Mouse (Mus musculus) neural tube, embryonic 11.5 days (tissue): ENCODE measurements around the gene Unc13d. TPM values are rescaled to one million over a fixed set of nuclear protein-coding genes. Genes with fewer than 3 reads are reported as not detected.

ENCODE experiments used
- ATAC-seq: fragments of 200-750 bp; cut with Nextera tagmentation; 2 replicates; pipeline ENCODE4 v1.8.0; 2017; ENCODE audit warnings: moderate number of reproducible peaks, mild to moderate bottlenecking, moderate TSS enrichment, moderate library complexity; ENCODE audit not compliant: insufficient read depth, low FRiP score, low TSS enrichment
- DNase-seq: peaks from one replicate; pipeline ENCODE4 v3.0.0-alpha.2; 2015; ENCODE audit warnings: low spot score
- H3K27ac ChIP-seq: fragments of 300-500 bp; sonication (generic); 2 replicates; pipeline ENCODE4 v1.5.1; 2014; ENCODE audit warnings: low read depth, mild to moderate bottlenecking, low read length
- H3K27me3 ChIP-seq: fragments of 300-500 bp; sonication (generic); 2 replicates; pipeline ENCODE4 v1.6.1; 2014; ENCODE audit warnings: mild to moderate bottlenecking, low read length, mixed read lengths; ENCODE audit not compliant: control insufficient read depth, insufficient read depth
- H3K36me3 ChIP-seq: fragments of 300-500 bp; sonication (generic); 2 replicates; pipeline ENCODE4 v1.6.1; 2014; ENCODE audit warnings: mild to moderate bottlenecking, low read length, moderate library complexity, mixed read lengths; ENCODE audit not compliant: control insufficient read depth, insufficient read depth
- H3K4me1 ChIP-seq: fragments of 300-500 bp; sonication (generic); 2 replicates; pipeline ENCODE4 v1.6.1; 2014; ENCODE audit warnings: low read length, mixed read lengths; ENCODE audit not compliant: control insufficient read depth, insufficient read depth
- H3K4me2 ChIP-seq: fragments of 300-500 bp; sonication (generic); 2 replicates; pipeline ENCODE4 v1.6.1; 2014; ENCODE audit warnings: low read depth, mild to moderate bottlenecking, moderate library complexity
- H3K4me3 ChIP-seq: fragments of 300-500 bp; sonication (generic); 2 replicates; pipeline ENCODE4 v1.5.1; 2014; ENCODE audit warnings: low read depth, low read length
- H3K9ac ChIP-seq: fragments of 300-500 bp; sonication (generic); 2 replicates; pipeline ENCODE4 v1.6.1; 2014; ENCODE audit warnings: mild to moderate bottlenecking, low read length
- H3K9me3 ChIP-seq: fragments of 300-500 bp; sonication (generic); 2 replicates; pipeline ENCODE4 v1.6.1; 2016; ENCODE audit warnings: low read length; ENCODE audit not compliant: control insufficient read depth
- WGBS: fragments of 180-500 bp; shearing (Covaris S2); extraction: QIAGEN DNeasy Blood & Tissue Kit; methylation state at CpG from one replicate; pipeline ENCODE4 v1.1.7; 2014; 5-methylcytosine and 5-hydroxymethylcytosine counted together
- polyA plus RNA-seq: library from polyadenylated mRNA; unstranded; fragments of >200 nt; fragmentation: Nextera tagmentation; extraction: Ambion mirVana; gene quantifications from 2 replicates; pipeline ENCODE4 v1.2.1, GENCODE M21; 2014

The Unc13d gene
- polyA plus RNA-seq, 1 experiment from 2014 or later = 1.3 TPM

- H3K4me1 ChIP-seq = peaks cover 14% of the 10 kb centered on the region
- 45% methylated on average over 14 of the region's 14 CpGs for WGBS
- no peak overlapping the region; the same call in 1 of the 2 replicates for H3K27ac ChIP-seq
- H3K36me3 ChIP-seq = no peaks in the 10 kb centered on the region
- H3K4me3 ChIP-seq = no peak overlapping the region
- ATAC-seq = no peak
- peak; percentile 50 for DNase-seq
- H3K4me2 ChIP-seq = no peak overlapping the region
- no peaks in the 10 kb centered on the region for H3K9me3 ChIP-seq
- H3K9ac ChIP-seq = peak overlapping the region; percentile 5; the same call in 1 of the 2 replicates
- H3K27me3 ChIP-seq = peaks cover 36% of the 10 kb centered on the region
These were observed 26.4 kb upstream of the Unc13d start for GRCm38 (mm10) chr11:116104006-116104646.

- Histone ChIP-seq H3K36me3 (no peaks in the 10 kb centered on the region), H3K4me3 (no peak overlapping the region), H3K9ac (no peak overlapping the region), H3K27ac (no peak overlapping the region; the same call in 1 of the 2 replicates), H3K4me1 (peaks cover 14% of the 10 kb centered on the region), H3K4me2 (no peak overlapping the region), H3K27me3 (peaks cover 31% of the 10 kb centered on the region), H3K9me3 (no peaks in the 10 kb centered on the region)
- WGBS = 84% methylated on average over 12 of the region's 12 CpGs
- no peak for DNase-seq
- ATAC-seq = no peak
These were observed 25.8 kb upstream of the Unc13d start for GRCm38 (mm10) chr11:116103572-116103971.

GRCm38 (mm10) chr11:116102472-116102871, 24.7 kb upstream of the Unc13d start:
- no peak for ATAC-seq
- WGBS = 60% methylated on average over 4 of the region's 4 CpGs
- H3K9ac ChIP-seq = no peak overlapping the region

GRCm38 (mm10) chr11:116101931-116102381, 24.2 kb upstream of the Unc13d start:
- H3K9ac ChIP-seq = no peak overlapping the region
- no peak overlapping the region for H3K4me2 ChIP-seq

More at GRCm38 (mm10) chr11:116102472-116102871, 24.7 kb upstream of the Unc13d start:
- no peaks in the 10 kb centered on the region for H3K9me3 ChIP-seq
- H3K36me3 ChIP-seq = no peaks in the 10 kb centered on the region
- no peak for DNase-seq
- no peak overlapping the region for H3K4me2 ChIP-seq
- H3K27me3 ChIP-seq = peaks cover 20% of the 10 kb centered on the region
- H3K4me3 ChIP-seq = no peak overlapping the region
- 0 out of 2 replicates have a peak overlapping the region, but pooled peaks have one; percentile 41 for H3K27ac ChIP-seq
- peaks cover 14% of the 10 kb centered on the region for H3K4me1 ChIP-seq

GRCm38 (mm10) chr11:116100839-116101238, 23.1 kb upstream of the Unc13d start:
- 83% methylated on average over 7 of the region's 7 CpGs for WGBS
- no peak for DNase-seq
- peaks cover 5% of the 10 kb centered on the region for H3K27me3 ChIP-seq
- peaks cover 9% of the 10 kb centered on the region for H3K4me1 ChIP-seq
- no peak overlapping the region for H3K4me2 ChIP-seq
- no peak for ATAC-seq
- no peaks in the 10 kb centered on the region for H3K9me3 ChIP-seq
- H3K4me3 ChIP-seq = no peak overlapping the region
- no peak overlapping the region for H3K9ac ChIP-seq
- no peak overlapping the region for H3K27ac ChIP-seq
- H3K36me3 ChIP-seq = no peaks in the 10 kb centered on the region

More at GRCm38 (mm10) chr11:116101931-116102381, 24.2 kb upstream of the Unc13d start:
- Histone ChIP-seq H3K27me3 (peaks cover 15% of the 10 kb centered on the region), H3K4me1 (peaks cover 14% of the 10 kb centered on the region), H3K4me3 (no peak overlapping the region), H3K36me3 (no peaks in the 10 kb centered on the region), H3K27ac (0 out of 2 replicates have a peak overlapping the region, but pooled peaks have one; percentile 41), H3K9me3 (no peaks in the 10 kb centered on the region)
- DNase-seq (peak; percentile 24), ATAC-seq (no peak)
- 52% methylated on average over 11 of the region's 11 CpGs for WGBS

- Histone ChIP-seq H3K4me1 (peaks cover 8% of the 10 kb centered on the region), H3K4me3 (no peak overlapping the region), H3K9me3 (no peaks in the 10 kb centered on the region), H3K4me2 (no peak overlapping the region), H3K9ac (no peak overlapping the region), H3K36me3 (no peaks in the 10 kb centered on the region), H3K27me3 (peaks cover under 1% of the 10 kb centered on the region; the same call in 1 of the 2 replicates), H3K27ac (no peak overlapping the region)
- ATAC-seq (no peak), DNase-seq (no peak)
- 85% methylated on average over 6 of the region's 6 CpGs for WGBS
These were observed 22.6 kb upstream of the Unc13d start for GRCm38 (mm10) chr11:116100385-116100784.

GRCm38 (mm10) chr11:116099462-116099861, 21.7 kb upstream of the Unc13d start:
- no peak overlapping the region for H3K4me2 ChIP-seq
- ATAC-seq (no peak), DNase-seq (no peak)
- H3K4me1 ChIP-seq = peaks cover 8% of the 10 kb centered on the region
- no peaks in the 10 kb centered on the region for H3K27me3 ChIP-seq
- no peak overlapping the region for H3K9ac ChIP-seq
- 85% methylated on average over 6 of the region's 6 CpGs for WGBS
- H3K36me3 ChIP-seq = no peaks in the 10 kb centered on the region
- H3K27ac ChIP-seq = no peak overlapping the region
- no peak overlapping the region for H3K4me3 ChIP-seq
- H3K9me3 ChIP-seq = no peaks in the 10 kb centered on the region

- Histone ChIP-seq H3K9me3 (no peaks in the 10 kb centered on the region), H3K4me3 (no peak overlapping the region), H3K27ac (no peak overlapping the region), H3K27me3 (no peaks in the 10 kb centered on the region), H3K36me3 (no peaks in the 10 kb centered on the region), H3K9ac (no peak overlapping the region), H3K4me1 (peaks cover 3% of the 10 kb centered on the region), H3K4me2 (no peak overlapping the region)
- ATAC-seq (no peak), DNase-seq (no peak)
- 72% methylated on average over 14 of the region's 14 CpGs for WGBS
These were observed 21.1 kb upstream of the Unc13d start for GRCm38 (mm10) chr11:116098711-116099460.
